Mouse (Mus musculus) spleen, adult 2 months (tissue): Measurements from ENCODE around the gene Gsc2. TPM values are rescaled to one million over a fixed set of nuclear protein-coding genes. Genes with fewer than 3 reads are reported as not detected.
A peak's percentile ranks its signal among the peaks of the same experiment; 100 is the strongest.

ENCODE experiments used
- DNase-seq, 2 experiments: peaks; one replicate each; pipeline versions ENCODE4 v3.0.0 to v3.0.0-alpha.2; 2012 to 2021; ENCODE audit warnings: low spot score in 2 of 2, low read depth in 1 of 2
- H3K27ac ChIP-seq: fragments of 200-500 bp; 2 replicates; pipeline ENCODE4 v1.5.1; 2012; ENCODE audit warnings: low read length, inconsistent platforms; ENCODE audit not compliant: insufficient read depth
- H3K27me3 ChIP-seq: fragments of 200-500 bp; 2 replicates; pipeline ENCODE4 v1.6.1; 2012; ENCODE audit warnings: mild to moderate bottlenecking, moderate library complexity, low read length, inconsistent platforms; ENCODE audit not compliant: control insufficient read depth, insufficient read depth
- H3K36me3 ChIP-seq: fragments of 200-500 bp; 2 replicates; pipeline ENCODE4 v1.6.1; 2012; ENCODE audit warnings: mild to moderate bottlenecking, low read length, inconsistent platforms; ENCODE audit not compliant: control insufficient read depth, insufficient read depth
- H3K4me1 ChIP-seq: fragments of 200-500 bp; 2 replicates; pipeline ENCODE4 v1.6.1; 2011; ENCODE audit warnings: inconsistent platforms; ENCODE audit not compliant: control insufficient read depth, insufficient read depth, insufficient read length
- H3K4me3 ChIP-seq: fragments of 200-500 bp; 2 replicates; pipeline ENCODE4 v1.5.1; 2011; ENCODE audit warnings: mild to moderate bottlenecking, inconsistent platforms; ENCODE audit not compliant: insufficient read depth, insufficient read length; ENCODE audit errors: extremely low read depth
- CTCF ChIP-seq: fragments of 200-500 bp; IDR thresholded peaks from 2 replicates; pipeline ENCODE4 v1.5.1; 2011; ENCODE audit warnings: mild to moderate bottlenecking, inconsistent platforms; ENCODE audit not compliant: insufficient read depth, insufficient read length, insufficient replicate concordance; ENCODE audit errors: extremely low read depth
- POLR2A ChIP-seq: fragments of 200-500 bp; IDR thresholded peaks from 2 replicates; pipeline ENCODE4 v1.6.1; 2011; ENCODE audit warnings: low read depth, low read length, inconsistent platforms
- WGBS: fragments of 180-500 bp; shearing (Covaris S2); methylation state at CpG from one replicate; pipeline ENCODE4 v1.1.7; 2018; 5-methylcytosine and 5-hydroxymethylcytosine counted together
- polyA plus RNA-seq: library from polyadenylated mRNA; depleted of rRNA; stranded (reverse); fragments of >200 nt; gene quantifications from 2 replicates; pipeline ENCODE4 v1.2.3, GENCODE M21; 2012

Gsc2 gene
- polyA plus RNA-seq, 1 experiment: not detected

GRCm38 (mm10) chr16:17945081-17945831 lies 30.4 kb upstream of the Gsc2 start:
- TF ChIP-seq POLR2A (no peak), CTCF (no peak)
- H3K36me3 ChIP-seq: no peaks in the 10 kb centered on the region
- WGBS: 65% methylated on average over 7 of the region's 7 CpGs
- no peak overlapping the region for H3K4me3 ChIP-seq
- H3K4me1 ChIP-seq: no peaks in the 10 kb centered on the region
- no peaks in the 10 kb centered on the region for H3K27me3 ChIP-seq
- H3K27ac ChIP-seq: no peak overlapping the region
- no peak for DNase-seq

GRCm38 (mm10) chr16:17943466-17943865 lies 28.6 kb upstream of the Gsc2 start:
- no peak for DNase-seq
- TF ChIP-seq CTCF: no peak
- TF ChIP-seq POLR2A: no peak
- WGBS: 84% methylated on average over 8 of the region's 8 CpGs
- H3K4me3 ChIP-seq: no peak overlapping the region
- H3K36me3 ChIP-seq: no peaks in the 10 kb centered on the region
- H3K27ac ChIP-seq: no peak overlapping the region
- H3K27me3 ChIP-seq: no peaks in the 10 kb centered on the region
- H3K4me1 ChIP-seq: no peaks in the 10 kb centered on the region

GRCm38 (mm10) chr16:17939255-17939751 lies 24.4 kb upstream of the Gsc2 start:
- WGBS: 36% methylated on average over 9 of the region's 9 CpGs
- H3K4me1 ChIP-seq: peaks cover 2% of the 10 kb centered on the region; the same call in 1 of the 2 replicates
- H3K4me3 ChIP-seq: no peak overlapping the region
- H3K27me3 ChIP-seq: no peaks in the 10 kb centered on the region
- DNase-seq: no peak
- H3K36me3 ChIP-seq: no peaks in the 10 kb centered on the region
- TF ChIP-seq CTCF (no peak), POLR2A (no peak)
- H3K27ac ChIP-seq: no peak overlapping the region

- Histone ChIP-seq H3K4me1 (peaks cover 2% of the 10 kb centered on the region; the same call in 1 of the 2 replicates), H3K36me3 (no peaks in the 10 kb centered on the region), H3K27me3 (no peaks in the 10 kb centered on the region), H3K27ac (no peak overlapping the region), H3K4me3 (no peak overlapping the region)
- peak in 1 of 2 experiments; percentile 72 for DNase-seq
- WGBS: 8% methylated on average over 7 of the region's 7 CpGs
- TF ChIP-seq CTCF (peak; percentile 90), POLR2A (no peak)
Observed at GRCm38 (mm10) chr16:17938821-17939220, 24.0 kb upstream of the Gsc2 start.

- WGBS: 49% methylated on average over 7 of the region's 7 CpGs
Observed at GRCm38 (mm10) chr16:17938187-17938586, 23.3 kb upstream of the Gsc2 start.

GRCm38 (mm10) chr16:17936776-17937175 lies 21.9 kb upstream of the Gsc2 start:
- Histone ChIP-seq H3K27ac (no peak overlapping the region), H3K4me3 (no peak overlapping the region), H3K4me1 (peaks cover 2% of the 10 kb centered on the region; the same call in 1 of the 2 replicates), H3K36me3 (no peaks in the 10 kb centered on the region), H3K27me3 (no peaks in the 10 kb centered on the region)
- DNase-seq: no peak
- WGBS: 83% methylated on average over 10 of the region's 10 CpGs
- TF ChIP-seq POLR2A: no peak

More at GRCm38 (mm10) chr16:17938187-17938586, 23.3 kb upstream of the Gsc2 start:
- no peak for DNase-seq
- Histone ChIP-seq H3K27me3 (no peaks in the 10 kb centered on the region), H3K27ac (no peak overlapping the region), H3K36me3 (no peaks in the 10 kb centered on the region), H3K4me1 (peaks cover 2% of the 10 kb centered on the region; the same call in 1 of the 2 replicates), H3K4me3 (no peak overlapping the region)
- TF ChIP-seq POLR2A: no peak
- no peak for TF ChIP-seq CTCF

- no peak for DNase-seq
- Histone ChIP-seq H3K36me3 (no peaks in the 10 kb centered on the region), H3K4me1 (peaks cover 2% of the 10 kb centered on the region; the same call in 1 of the 2 replicates), H3K27ac (no peak overlapping the region), H3K4me3 (no peak overlapping the region), H3K27me3 (no peaks in the 10 kb centered on the region)
- 20% methylated on average over 3 of the region's 3 CpGs for WGBS
- TF ChIP-seq CTCF: no peak
- TF ChIP-seq POLR2A: no peak
Observed at GRCm38 (mm10) chr16:17934445-17934910, 19.6 kb upstream of the Gsc2 start.
